Mouse (Mus musculus) lung, postnatal 0 days (tissue): ENCODE results near the gene Vmn1r53.

Source experiments
- CTCF ChIP-seq: IDR thresholded peaks from 2 replicates; pipeline ENCODE4 v1.5.1; 2016; ENCODE audit warnings: antibody characterized with exemption, mild to moderate bottlenecking
- EP300 ChIP-seq: IDR thresholded peaks from 2 replicates; pipeline ENCODE4 v1.6.1; 2016; ENCODE audit warnings: antibody characterized with exemption, mild to moderate bottlenecking, control low read depth

GRCm38 (mm10) chr6:90224338-90224737 is at the start of gene Vmn1r53:
- TF ChIP-seq CTCF: no peak
- no peak for TF ChIP-seq EP300
